Mouse (Mus musculus): Measurements from ENCODE around the gene Epyc. TPM values are rescaled to one million over a fixed set of nuclear protein-coding genes. Genes with fewer than 3 reads are reported as not detected.

Epyc gene
- polyA plus RNA-seq, 1 experiment from 2014 or later = 1.9 TPM

- Histone ChIP-seq H3K4me3 (ENCODE audit: low read depth, low read length) (no peak overlapping the region), H3K9ac (no peak overlapping the region), H3K4me2 (no peak overlapping the region), H3K4me1 (ENCODE audit: insufficient read depth) (no peaks in the 10 kb centered on the region), H3K27me3 (ENCODE audit: insufficient read depth, low read length) (no peaks in the 10 kb centered on the region), H3K36me3 (ENCODE audit: insufficient read depth) (no peaks in the 10 kb centered on the region), H3K27ac (ENCODE audit: low read depth) (no peak overlapping the region), H3K9me3 (ENCODE audit: low read depth, low read length) (no peaks in the 10 kb centered on the region)
- 4% methylated on average over 5 of the region's 5 CpGs for WGBS
- peak; percentile 93 for TF ChIP-seq CTCF (IDR thresholded peaks at IDR 0.05; ENCODE audit: low read depth)
- DNase-seq (peak; percentile 93), ATAC-seq (ENCODE audit: insufficient read depth) (peak; percentile 60; the same call in 1 of the 2 replicates)
Measured at GRCm38 (mm10) chr10:97712687-97713086, 68.8 kb downstream of the Epyc start.

DNA sequence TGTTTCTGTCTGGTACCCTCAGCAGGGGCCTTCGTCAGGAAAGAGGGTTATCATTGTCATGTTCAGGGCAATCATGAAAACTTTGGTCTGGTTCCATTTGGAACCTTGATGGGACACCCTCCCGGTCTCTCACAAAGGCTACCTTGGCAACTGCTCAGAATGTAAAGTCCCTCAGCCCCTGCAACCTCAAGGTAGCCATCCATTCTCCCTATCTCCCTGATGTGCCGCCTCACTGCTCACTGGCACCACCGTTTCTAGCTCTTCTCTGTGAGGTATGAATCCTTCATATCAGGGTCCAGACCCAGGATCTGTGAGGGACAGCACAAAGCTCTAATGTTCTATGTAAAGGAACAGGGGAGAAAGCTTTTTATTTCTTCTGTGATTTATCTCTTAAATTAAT, 70.7 kb downstream of the Epyc start:
- TF ChIP-seq CTCF (IDR thresholded peaks at IDR 0.05; ENCODE audit: low read depth) = no peak
- H3K4me3 ChIP-seq (ENCODE audit: low read depth, low read length) = no peak overlapping the region
- H3K9ac ChIP-seq = no peak overlapping the region
- 70% methylated on average over 4 of the region's 4 CpGs for WGBS
- DNase-seq = no peak
- no peaks in the 10 kb centered on the region for H3K9me3 ChIP-seq (ENCODE audit: low read depth, low read length)
- no peaks in the 10 kb centered on the region for H3K4me1 ChIP-seq (ENCODE audit: insufficient read depth)
- no peak overlapping the region for H3K27ac ChIP-seq (ENCODE audit: low read depth)
- no peaks in the 10 kb centered on the region for H3K36me3 ChIP-seq (ENCODE audit: insufficient read depth)
- no peak for ATAC-seq (ENCODE audit: insufficient read depth)
- no peaks in the 10 kb centered on the region for H3K27me3 ChIP-seq (ENCODE audit: insufficient read depth, low read length)
- H3K4me2 ChIP-seq = no peak overlapping the region

GRCm38 (mm10) chr10:97715289-97715906, 71.5 kb downstream of the Epyc start:
- no peak for ATAC-seq (ENCODE audit: insufficient read depth)
- 76% methylated on average over 3 of the region's 3 CpGs for WGBS
- DNase-seq = no peak
- Histone ChIP-seq H3K4me1 (ENCODE audit: insufficient read depth) (no peaks in the 10 kb centered on the region), H3K27me3 (ENCODE audit: insufficient read depth, low read length) (no peaks in the 10 kb centered on the region), H3K9ac (no peak overlapping the region), H3K36me3 (ENCODE audit: insufficient read depth) (no peaks in the 10 kb centered on the region), H3K27ac (ENCODE audit: low read depth) (no peak overlapping the region), H3K4me3 (ENCODE audit: low read depth, low read length) (no peak overlapping the region), H3K9me3 (ENCODE audit: low read depth, low read length) (no peaks in the 10 kb centered on the region), H3K4me2 (no peak overlapping the region)
- TF ChIP-seq CTCF (IDR thresholded peaks at IDR 0.05; ENCODE audit: low read depth) = no peak

GRCm38 (mm10) chr10:97717233-97717632, 73.4 kb downstream of the Epyc start:
- Histone ChIP-seq H3K27ac (ENCODE audit: low read depth) (no peak overlapping the region), H3K36me3 (ENCODE audit: insufficient read depth) (no peaks in the 10 kb centered on the region), H3K9ac (no peak overlapping the region), H3K9me3 (ENCODE audit: low read depth, low read length) (no peaks in the 10 kb centered on the region), H3K4me3 (ENCODE audit: low read depth, low read length) (no peak overlapping the region), H3K4me1 (ENCODE audit: insufficient read depth) (no peaks in the 10 kb centered on the region), H3K27me3 (ENCODE audit: insufficient read depth, low read length) (no peaks in the 10 kb centered on the region), H3K4me2 (no peak overlapping the region)
- ATAC-seq (ENCODE audit: insufficient read depth) = no peak
- no peak for TF ChIP-seq CTCF (IDR thresholded peaks at IDR 0.05; ENCODE audit: low read depth)
- DNase-seq = no peak
- WGBS = 60% methylated on average over 1 of the region's 1 CpGs

- Histone ChIP-seq H3K9me3 (ENCODE audit: low read depth, low read length) (no peaks in the 10 kb centered on the region), H3K9ac (no peak overlapping the region), H3K4me1 (ENCODE audit: insufficient read depth) (no peaks in the 10 kb centered on the region), H3K27ac (ENCODE audit: low read depth) (no peak overlapping the region), H3K36me3 (ENCODE audit: insufficient read depth) (no peaks in the 10 kb centered on the region), H3K4me3 (ENCODE audit: low read depth, low read length) (no peak overlapping the region), H3K4me2 (no peak overlapping the region), H3K27me3 (ENCODE audit: insufficient read depth, low read length) (no peaks in the 10 kb centered on the region)
- DNase-seq (no peak), ATAC-seq (ENCODE audit: insufficient read depth) (no peak)
- TF ChIP-seq CTCF (IDR thresholded peaks at IDR 0.05; ENCODE audit: low read depth) = no peak
- 69% methylated on average over 2 of the region's 2 CpGs for WGBS
Measured at GRCm38 (mm10) chr10:97718021-97718420, 74.2 kb downstream of the Epyc start.

- TF ChIP-seq CTCF (IDR thresholded peaks at IDR 0.05; ENCODE audit: low read depth) = no peak
- no peaks in the 10 kb centered on the region for H3K9me3 ChIP-seq (ENCODE audit: low read depth, low read length)
- H3K9ac ChIP-seq = no peak overlapping the region
- no peaks in the 10 kb centered on the region for H3K4me1 ChIP-seq (ENCODE audit: insufficient read depth)
- H3K4me3 ChIP-seq (ENCODE audit: low read depth, low read length) = no peak overlapping the region
- ATAC-seq (ENCODE audit: insufficient read depth) (peak; percentile 83; the same call in 1 of the 2 replicates), DNase-seq (peak; percentile 89)
- 50% methylated on average over 1 of the region's 1 CpGs for WGBS
- H3K27ac ChIP-seq (ENCODE audit: low read depth) = no peak overlapping the region
- H3K4me2 ChIP-seq = no peak overlapping the region
- no peaks in the 10 kb centered on the region for H3K36me3 ChIP-seq (ENCODE audit: insufficient read depth)
- H3K27me3 ChIP-seq (ENCODE audit: insufficient read depth, low read length) = no peaks in the 10 kb centered on the region
Measured at GRCm38 (mm10) chr10:97720625-97721024, 76.8 kb downstream of the Epyc start.

- H3K36me3 ChIP-seq (ENCODE audit: insufficient read depth) = no peaks in the 10 kb centered on the region
- no peak overlapping the region for H3K9ac ChIP-seq
- no peaks in the 10 kb centered on the region for H3K4me1 ChIP-seq (ENCODE audit: insufficient read depth)
- no peak overlapping the region for H3K4me3 ChIP-seq (ENCODE audit: low read depth, low read length)
- no peak overlapping the region for H3K27ac ChIP-seq (ENCODE audit: low read depth)
- ATAC-seq (ENCODE audit: insufficient read depth) (no peak), DNase-seq (no peak)
- no peak for TF ChIP-seq CTCF (IDR thresholded peaks at IDR 0.05; ENCODE audit: low read depth)
- no peaks in the 10 kb centered on the region for H3K9me3 ChIP-seq (ENCODE audit: low read depth, low read length)
- WGBS = 95% methylated on average over 9 of the region's 9 CpGs
- H3K27me3 ChIP-seq (ENCODE audit: insufficient read depth, low read length) = no peaks in the 10 kb centered on the region
- no peak overlapping the region for H3K4me2 ChIP-seq
Measured at GRCm38 (mm10) chr10:97722709-97723108, 78.8 kb downstream of the Epyc start.

Data from lung, embryonic 14.5 days (tissue).